Mouse (Mus musculus): Measurements from ENCODE around the gene Hoxb5.

Gene Hoxb5

DNA sequence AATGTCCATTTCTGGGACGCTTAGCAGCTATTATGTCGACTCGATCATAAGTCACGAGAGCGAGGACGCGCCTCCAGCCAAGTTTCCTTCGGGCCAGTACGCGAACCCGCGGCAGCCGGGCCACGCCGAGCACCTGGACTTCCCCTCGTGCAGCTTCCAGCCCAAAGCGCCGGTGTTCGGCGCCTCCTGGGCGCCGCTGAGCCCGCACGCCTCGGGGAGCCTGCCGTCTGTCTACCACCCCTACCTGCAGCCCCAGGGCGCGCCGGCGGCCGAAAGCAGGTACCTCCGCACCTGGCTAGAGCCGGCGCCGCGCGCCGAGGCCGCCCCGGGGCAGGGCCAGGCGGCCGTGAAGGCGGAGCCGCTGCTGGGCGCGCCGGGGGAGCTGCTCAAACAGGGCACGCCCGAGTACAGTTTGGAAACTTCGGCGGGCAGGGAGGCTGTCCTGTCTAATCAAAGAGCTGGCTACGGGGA, 31.6 kb upstream of the Hoxb5 start:
- DNase-seq (ENCODE audit: low read depth, low spot score) = no peak

DNA sequence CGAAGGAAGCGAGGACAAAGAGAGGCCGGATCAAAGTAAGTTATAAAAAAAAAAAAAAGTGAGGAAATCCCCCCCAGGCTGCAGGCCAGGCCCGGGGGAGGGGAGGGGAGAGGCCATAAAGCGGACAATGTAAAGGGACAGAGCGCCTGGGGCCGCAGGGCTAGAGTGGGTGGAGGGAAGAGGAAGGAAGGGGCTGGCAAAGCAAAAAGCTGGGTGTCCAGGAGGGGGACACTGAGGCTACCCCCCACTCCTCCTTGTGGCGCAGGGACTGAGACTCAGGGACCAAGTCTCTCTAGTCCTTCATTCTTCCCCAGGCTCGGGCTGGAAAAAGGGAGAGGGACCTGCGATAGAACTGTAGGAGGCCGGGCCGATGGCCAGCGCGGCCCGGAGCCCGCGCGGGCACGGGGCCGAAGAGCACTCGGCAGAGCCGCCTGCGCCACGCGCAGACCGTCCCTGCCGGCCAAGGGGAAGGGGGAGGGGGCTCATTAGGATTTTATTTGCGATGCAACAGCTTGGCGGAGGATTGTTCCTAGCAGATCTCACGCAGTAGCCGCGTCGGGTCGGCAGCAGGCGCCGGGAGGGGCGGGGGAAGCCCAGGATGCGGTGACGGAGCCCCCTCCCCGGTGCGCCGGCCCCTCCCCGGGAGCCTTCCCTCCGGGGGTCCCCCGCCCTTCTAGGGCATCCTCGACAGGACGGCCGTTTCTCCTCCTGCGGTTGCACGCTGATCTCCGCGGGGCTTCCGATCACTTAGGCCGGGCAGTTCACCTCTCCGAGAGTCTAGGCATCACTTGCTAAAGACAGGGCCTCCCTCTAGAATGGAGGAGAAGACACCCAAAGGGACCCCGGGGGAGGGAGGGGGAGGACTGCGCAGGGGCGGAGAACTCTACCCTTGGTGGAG, 30.9 kb upstream of the Hoxb5 start:
- DNase-seq (ENCODE audit: low read depth, low spot score) = no peak

DNA sequence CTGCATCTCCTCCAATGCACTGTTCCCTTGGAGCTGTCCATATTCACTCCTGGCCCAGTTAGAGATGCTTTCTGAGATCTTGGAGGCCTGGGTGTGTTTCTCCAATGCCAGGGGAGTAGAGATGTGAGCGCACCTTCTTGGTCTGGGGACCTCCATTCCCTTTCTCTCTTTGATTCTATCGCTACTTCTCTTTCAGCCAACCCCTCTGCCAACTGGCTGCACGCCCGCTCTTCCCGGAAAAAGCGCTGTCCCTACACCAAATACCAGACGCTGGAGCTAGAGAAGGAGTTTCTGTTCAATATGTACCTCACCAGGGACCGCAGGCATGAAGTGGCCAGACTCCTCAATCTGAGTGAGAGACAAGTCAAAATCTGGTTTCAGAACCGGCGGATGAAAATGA, 28.7 kb upstream of the Hoxb5 start:
- no peak for DNase-seq (ENCODE audit: low read depth, low spot score)

DNA sequence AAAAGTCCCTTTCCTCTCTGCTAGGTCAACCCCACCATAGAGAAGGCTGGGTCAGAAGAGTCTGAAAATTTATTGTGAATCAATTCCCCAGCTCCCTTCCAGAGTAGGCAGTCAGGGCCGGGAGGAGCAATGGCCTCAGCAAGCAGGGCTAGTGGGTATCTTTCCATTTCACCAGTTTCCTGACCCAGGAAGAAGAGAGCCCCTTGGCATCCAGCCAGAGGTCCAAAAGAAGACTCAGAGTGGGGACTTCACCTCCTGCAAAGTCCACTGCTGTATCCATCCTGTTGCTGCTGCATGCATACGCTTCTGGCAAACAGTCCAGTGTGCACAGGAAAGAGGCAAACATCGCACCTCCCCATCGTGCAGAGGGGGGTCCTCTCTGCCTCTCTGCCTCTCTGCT, 27.2 kb upstream of the Hoxb5 start:
- DNase-seq (ENCODE audit: low read depth, low spot score) = no peak

DNA sequence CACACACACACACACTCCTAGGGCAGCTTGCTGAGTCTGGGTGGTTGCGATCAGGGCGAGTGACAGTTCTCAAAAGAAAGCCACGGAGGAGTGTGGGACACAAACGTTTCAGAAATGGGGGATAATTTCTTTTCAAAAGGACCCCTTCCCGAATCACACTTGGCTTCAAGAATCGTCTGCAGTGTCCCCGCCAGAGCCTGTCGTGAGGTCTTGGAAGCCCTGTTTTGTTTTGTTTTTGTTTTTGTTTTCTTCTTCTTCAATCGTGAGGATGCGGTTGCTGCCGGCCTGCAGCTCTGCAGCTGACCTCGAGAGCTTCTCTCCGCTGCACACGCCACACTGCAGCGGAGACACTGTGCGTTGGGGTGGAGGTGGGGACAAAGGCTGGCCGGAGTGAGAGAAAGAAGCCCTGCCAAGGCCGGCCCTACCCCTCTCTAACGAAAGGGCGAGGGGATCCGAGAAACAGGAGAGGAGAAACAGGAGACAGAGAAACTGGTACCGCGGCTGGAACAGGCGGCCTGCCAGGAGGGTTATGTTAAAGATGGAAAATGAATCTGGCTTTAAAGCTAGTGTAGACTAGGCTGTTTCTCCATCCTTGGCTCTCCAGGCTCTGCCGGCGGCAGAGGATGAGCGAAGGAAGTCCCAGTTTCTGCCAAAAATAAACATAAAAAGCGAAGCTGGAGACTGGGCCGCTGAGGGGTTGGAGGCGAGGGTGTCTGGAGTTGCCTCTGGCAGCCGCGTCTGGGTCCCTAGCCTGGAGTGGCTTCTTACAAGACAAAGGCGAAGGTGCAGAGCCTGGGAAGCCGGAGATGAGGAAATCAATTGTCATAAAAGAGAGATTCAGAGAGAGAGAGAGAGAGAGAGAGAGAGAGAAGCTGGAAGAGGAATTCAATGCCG, 25.7 kb upstream of the Hoxb5 start:
- no peak for DNase-seq (ENCODE audit: low read depth, low spot score)

DNA sequence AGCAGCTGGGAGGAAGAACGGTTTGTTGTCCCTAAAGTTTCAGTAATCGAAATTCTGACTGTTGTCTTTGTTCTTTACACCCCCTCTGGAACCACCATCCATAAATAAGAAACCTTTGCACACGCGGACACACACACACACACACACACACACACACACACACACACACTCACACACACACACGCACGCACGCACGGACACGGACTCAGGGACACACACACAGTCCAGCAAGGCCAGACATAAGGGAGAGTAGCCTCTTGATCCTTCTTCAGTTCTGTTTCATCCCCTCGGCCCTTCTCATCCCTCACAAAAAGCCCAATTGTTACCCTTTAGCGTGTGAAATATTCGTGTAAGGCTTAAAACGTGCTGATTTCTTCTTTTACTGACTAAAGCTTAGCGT, 24.8 kb upstream of the Hoxb5 start:
- no peak for DNase-seq (ENCODE audit: low read depth, low spot score)

DNA sequence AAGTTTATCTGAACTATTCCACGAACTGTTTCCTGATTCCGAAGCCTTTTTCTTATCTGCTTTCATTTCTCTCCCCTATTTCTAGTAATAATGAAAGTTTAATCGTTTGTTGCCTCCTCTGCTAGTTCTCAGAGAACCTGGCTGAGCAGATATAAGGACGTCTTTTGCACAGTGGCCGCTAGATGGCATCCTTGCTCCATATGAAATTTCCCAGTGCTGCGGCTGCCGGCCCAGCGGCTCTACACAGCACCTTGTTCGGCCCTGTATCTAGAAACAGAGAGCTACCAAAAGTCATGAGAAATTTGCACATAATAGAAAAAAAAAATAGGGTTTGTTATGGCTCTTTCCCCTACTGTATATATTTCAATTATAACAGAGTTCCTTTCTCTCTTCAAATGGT, 24.4 kb upstream of the Hoxb5 start:
- peak; percentile 82 for DNase-seq (ENCODE audit: low read depth, low spot score)

DNA sequence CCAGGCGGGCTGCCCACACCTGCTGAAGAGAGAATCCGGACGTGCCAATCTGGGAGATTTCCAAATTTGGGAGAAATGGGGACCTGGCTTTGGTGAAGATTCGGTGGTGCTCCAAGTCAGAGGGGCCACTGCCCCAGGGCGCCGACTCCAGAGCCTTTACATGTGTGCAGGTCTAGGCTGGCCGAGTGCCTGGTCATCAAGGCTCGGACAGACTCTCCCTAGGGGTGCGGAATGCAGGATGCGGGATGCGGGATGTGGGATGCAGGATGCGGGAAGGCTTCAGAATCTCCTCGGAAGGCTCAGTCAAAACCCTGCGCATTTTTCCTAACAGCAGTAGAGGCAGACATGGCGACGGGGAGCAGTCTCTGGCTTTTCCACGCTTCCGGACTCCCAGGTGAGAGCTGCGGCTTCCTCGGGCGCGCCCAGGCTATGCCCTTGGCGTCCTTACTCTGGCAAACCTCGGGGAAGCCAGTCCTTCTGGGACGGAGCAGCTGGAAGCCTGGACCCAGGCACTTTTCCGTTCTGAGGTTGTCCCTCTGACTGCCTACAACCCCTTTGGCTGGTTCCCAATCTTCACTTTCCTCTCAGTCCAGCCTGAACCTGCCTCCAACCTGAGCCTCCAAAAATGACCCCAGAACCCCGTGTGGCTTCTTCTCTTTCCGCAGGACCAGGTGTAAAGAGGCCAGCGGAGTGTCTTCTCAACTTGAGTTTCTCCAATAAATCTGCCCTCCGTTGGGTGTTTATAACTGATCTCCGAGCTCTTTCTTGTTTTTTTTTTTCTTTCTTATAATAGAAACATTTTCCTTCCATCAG, 23.5 kb upstream of the Hoxb5 start:
- no peak for DNase-seq (ENCODE audit: low read depth, low spot score)

DNA sequence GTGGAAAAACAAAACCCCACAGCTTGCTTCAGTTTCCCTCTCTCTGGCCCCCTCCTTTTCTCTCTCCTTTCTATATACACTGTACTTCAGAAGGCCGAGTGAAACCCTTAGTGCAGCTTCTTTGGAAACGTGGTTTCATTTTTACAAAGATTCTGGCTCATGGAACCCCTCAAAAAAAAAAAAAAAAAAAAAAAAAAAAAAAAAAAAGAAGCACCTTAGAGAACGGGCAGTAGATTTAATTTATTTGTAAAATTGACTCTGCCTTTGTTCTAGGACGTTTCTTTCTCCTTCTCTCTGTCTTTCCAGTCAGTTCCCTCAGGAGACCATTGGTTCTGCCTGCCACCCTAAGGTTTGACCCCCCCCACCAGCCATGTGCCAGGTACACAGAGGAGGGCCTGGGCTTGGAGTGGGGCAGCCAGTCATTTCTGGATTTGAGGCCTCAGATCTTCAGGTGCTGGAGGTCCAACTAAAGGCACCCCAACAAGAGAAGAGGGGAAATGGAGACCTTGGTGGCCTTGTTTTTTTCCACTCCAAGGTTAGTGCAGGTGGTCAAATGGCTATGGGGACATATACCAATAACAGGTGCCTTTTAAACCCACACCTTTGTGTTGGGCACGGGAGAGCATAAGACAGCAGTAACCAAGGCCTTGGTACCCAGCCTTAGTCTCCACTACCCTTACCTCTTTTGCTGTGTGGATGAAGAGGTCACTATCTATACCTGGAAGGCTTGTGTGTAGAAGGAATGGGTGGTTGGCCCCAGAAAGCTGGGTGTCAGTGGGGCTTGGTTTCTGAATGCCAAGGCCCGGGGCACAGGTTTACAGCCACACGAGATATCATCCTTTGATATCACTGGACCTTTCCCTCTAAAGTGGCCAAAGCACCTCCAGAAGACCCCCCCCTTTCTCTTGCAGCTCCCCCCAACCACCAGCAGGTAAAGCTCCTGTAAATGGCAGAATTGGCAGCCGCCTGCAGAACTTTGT, 22.4 kb upstream of the Hoxb5 start:
- DNase-seq (ENCODE audit: low read depth, low spot score) = no peak

DNA sequence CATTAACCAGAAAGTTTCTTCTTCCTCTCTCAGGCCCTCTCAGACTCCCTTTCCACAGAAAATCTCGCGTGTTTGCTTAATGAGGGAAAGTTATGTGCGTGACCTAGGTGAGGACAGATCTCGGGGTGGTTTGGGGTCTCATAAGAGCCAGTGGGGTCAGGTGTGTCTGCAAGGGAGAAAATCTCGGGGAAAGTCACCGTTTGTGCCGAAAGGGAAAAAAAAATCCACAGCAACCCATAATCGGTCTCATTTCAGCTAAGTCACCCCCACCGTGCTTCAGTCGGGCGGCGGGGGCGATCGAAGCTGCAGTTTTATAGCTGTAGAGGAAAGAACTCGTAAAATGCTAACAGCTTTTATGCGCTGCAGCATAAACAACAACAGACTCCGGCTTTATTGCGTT, 21.7 kb upstream of the Hoxb5 start:
- no peak for DNase-seq (ENCODE audit: low read depth, low spot score)

DNA sequence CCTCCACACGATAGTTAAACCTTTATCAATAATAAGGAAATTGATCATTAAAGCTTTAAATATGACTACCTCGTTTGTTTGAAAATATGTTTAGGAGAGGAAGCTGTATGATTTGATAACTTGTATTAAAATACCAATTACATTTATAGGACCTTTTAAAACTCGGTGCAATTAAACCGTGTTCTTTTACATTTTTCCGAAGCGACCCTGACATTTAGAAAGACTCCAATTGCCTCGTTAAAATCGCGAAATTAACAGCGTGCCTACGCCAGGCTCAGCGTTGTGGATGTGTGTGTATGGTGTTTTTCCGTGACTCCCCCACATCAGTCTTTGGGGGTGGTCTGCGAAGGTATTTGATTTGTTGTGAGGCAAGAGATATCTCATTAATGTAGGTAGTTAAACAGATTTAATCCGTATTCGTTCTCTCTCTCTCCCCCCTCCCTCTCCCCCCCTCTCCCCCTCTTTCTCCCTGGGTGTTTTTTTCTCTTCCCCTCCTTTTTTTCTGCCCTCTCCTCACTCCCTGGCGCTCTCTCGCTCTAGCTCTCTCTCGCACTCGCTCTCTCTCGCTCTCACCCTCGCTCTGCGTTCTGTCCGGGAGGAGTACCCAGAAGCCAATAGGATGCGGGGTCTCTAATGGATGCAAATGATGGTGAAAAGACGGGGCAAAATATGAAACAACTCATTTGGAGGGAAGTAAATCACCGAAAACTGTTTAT, 21.1 kb upstream of the Hoxb5 start, which contains the start of gene Hoxb8:
Gene Hoxb8, plus strand, starts transcription at position 51 of the 716 bp plus-strand sequence.
- DNase-seq (ENCODE audit: low read depth, low spot score) = no peak

DNA sequence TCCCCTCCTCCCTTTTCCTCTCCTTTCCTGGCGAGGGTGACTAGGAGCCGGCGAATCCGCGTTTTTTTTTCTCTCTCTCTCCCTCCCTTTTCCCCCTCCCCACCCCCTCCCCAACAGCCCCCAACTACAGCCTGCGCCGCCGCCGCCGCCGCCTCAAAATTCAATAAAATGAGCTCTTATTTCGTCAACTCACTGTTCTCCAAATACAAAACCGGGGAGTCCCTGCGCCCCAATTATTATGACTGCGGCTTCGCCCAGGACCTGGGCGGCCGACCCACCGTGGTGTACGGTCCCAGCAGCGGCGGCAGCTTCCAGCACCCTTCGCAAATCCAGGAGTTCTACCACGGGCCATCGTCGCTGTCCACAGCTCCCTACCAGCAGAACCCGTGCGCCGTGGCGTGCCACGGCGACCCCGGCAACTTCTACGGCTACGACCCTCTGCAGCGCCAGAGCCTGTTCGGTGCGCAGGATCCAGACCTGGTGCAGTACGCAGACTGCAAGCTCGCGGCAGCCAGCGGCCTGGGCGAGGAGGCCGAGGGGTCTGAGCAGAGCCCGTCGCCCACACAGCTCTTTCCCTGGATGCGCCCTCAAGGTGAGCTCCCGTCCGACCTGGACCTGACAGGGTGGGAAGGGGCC, 20.2 kb upstream of the Hoxb5 start:
- DNase-seq (ENCODE audit: low read depth, low spot score) = no peak

DNA sequence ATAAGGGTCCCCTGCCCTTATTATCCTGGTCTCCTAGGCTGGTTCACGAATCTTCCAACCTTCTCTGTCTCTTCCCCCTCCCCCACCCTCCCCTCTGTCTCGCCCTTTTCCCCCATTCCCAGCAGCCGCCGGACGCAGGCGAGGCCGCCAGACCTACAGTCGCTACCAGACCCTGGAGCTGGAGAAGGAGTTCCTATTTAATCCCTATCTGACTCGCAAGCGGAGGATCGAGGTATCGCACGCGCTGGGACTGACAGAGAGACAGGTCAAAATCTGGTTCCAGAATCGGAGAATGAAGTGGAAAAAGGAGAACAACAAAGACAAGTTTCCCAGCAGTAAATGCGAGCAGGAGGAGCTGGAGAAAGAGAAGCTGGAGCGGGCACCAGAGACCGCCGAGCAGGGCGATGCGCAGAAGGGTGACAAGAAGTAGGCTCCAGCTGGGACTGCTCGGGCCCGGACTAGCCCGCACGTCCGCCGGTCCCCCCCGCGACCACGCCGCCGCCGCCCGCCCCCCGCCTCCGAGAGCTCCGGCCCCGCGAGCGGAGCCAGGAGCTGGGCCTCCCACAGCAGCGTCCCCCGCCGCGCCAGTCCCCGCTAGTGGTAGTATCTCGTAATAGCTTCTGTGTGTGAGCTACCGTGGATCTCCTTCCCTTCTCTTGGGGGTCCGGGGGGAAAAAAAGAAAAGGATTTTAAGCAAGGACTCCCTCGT, 18.9 kb upstream of the Hoxb5 start:
- no peak for DNase-seq (ENCODE audit: low read depth, low spot score)

DNA sequence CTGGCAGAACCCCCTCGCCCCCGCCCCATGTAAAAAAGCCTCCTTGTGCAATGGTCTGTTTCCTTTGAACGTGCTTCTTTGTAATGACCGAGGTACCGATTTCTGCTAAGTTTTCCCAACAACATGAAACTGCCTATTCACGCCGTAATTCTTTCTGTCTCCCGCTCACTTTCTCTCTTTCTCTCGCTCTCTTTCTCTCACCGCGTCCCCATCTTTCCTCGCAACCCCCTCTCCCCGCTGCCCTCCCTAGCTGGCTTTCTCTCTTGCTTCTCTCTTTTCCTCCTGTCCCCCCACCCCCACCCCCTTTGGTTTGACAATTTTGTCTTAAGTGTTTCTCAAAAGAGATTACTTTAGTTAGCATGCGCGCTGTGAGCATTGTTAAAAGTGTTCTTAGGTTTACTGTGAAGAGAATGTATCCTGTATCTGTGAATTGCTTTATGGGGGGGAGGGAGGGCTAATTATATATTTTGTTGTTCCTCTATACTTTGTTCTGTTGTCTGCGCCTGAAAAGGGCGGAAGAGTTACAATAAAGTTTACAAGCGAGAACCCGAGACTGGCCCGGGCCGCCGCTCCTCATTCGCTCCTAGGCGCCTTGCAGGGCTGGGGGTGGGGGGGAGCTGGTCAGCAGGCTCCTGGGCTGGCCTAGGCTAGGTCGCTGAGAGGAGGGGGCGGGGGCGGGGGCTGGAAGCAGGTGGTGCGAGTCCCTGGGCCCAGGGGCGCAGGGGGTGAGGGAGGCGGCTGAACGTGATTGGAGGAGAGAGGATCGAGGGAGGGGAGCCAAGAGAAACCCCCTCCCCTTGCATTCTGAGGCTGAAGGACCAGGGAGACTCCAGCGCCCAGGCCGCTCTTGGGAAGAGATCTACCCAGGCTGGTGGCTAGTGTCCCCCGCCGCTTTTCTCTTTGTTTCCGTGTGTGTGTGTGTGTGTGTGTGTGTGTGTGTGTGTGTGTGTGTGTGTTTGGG, 18.1 kb upstream of the Hoxb5 start:
- DNase-seq (ENCODE audit: low read depth, low spot score) = peak; percentile 78

DNA sequence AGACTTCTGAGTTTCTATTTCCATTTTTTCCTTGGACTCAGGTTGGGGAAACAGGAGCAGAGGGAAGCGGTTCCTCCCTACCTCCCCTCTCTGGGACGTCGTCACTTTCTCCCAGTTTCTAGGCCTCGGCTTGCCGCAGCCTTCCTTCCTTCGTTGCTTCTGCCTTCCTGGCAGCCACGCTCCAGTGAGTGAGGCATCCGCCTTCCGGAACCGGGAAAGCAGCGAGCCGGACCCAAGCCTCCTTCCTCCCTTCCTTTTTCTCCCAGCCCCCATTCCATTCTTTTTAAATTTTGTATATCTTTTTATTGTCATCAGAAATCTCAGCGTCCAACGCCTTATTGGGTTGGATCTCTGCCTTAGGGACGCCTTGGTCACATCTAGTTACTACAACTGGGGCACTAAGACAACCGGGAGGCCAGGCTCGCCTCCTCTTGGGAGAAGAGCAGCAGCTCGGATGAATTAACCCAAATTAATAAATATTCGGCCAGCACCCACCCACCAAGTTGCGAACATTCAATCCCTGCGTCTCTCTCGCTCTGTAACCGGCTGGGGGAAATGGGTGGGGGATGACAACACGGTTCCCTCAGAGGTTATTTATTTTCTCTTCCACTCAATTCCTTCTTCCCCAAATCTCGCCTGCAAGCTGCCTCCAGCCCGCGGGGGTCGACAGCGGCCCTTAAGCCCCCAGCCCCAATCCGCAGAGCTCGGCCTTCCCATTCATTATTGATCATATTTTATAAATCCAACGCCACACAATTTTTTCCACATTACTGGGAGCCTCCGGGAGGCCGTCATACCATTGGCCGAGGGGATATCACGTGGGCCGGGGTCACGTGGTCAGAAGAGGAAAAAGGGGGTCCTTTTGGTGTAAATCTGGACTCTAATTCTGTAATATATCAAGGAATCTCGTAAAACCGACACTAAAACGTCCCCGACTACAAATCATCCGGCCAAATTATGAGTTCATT, 17.1 kb upstream of the Hoxb5 start, which contains the start of gene Hoxb7:
Gene Hoxb7, plus strand, starts transcription at position 853 of the 968 bp plus-strand sequence.
- DNase-seq (ENCODE audit: low read depth, low spot score) = no peak

DNA sequence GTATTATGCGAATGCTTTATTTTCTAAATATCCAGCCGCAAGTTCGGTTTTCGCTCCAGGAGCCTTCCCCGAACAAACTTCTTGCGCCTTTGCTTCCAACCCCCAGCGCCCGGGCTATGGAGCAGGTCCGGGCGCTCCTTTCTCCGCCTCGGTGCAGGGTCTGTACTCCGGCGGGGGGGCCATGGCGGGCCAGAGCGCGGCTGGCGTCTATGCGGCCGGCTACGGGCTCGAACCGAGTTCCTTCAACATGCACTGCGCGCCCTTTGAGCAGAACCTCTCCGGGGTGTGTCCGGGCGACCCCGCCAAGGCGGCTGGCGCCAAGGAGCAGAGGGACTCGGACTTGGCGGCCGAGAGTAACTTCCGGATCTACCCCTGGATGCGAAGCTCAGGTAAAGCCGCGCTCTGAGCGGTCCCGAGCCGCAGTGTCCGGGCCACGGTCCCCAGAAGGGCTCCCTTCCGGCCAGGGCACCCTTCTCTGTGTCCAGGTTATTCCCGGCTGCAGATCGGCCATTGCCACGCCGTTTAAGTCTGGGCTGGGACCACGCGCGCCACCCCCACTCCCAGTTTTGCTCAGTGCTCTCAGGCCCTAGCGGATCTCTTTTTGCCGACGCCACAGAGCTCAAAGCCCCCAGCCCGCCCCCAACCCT, 16.3 kb upstream of the Hoxb5 start:
- no peak for DNase-seq (ENCODE audit: low read depth, low spot score)

All from embryo, embryonic 11.5 days (tissue).